Mouse (Mus musculus) cerebellum, adult 11-12 months (tissue): ENCODE data around the gene Rims1.
A peak's percentile ranks its signal among the peaks of the same experiment; 100 is the strongest.

Experiments used
- DNase-seq: peaks from one replicate; pipeline ENCODE4 v3.0.0; 2022

Gene Rims1

DNA sequence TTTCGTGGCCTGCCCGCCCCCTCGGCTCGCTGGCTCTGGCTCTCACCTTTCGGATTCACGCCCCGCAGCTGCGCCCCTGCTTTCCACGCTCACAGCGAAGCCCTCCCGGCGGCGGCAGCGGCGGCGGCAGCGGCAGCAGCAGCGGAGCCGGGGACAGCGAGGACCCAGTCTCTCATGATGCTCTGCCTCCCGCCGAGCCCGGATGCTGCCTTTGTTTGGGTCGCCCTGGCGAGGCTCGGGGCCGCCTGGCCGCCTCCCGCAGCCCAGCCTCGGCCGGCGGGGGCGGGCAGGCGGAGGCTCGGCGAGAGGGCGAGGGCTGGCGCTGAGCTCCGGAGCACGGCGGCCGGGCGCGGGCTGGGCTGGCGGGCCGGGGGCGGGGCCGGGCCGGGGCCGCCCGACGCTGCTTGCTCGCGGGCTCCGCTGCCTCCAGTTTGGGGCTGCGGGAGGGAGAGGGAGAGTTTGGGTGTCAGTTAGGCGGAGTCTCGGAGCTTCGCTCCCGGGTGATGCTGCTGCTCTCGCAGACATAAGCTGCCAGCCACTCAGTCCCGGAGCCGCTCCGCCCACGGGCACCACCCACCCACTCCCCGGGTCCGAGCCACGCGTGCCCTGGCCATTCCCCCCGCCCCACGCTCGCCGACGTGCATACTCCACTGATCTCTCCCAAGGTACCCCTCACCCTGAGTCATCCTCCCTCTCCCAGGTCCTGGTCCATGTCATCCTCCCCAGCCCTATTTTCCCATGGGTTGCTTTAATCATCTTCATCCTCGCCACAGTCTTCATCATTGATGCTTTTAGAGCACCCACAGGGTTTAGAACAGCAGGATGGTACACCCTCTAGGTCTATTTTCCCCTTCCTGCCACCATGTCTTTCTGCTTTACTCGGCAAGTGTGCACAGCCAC, at the start of gene Rims1:
Gene Rims1 (minus strand): TSS at position 269 of the 900 bp plus-strand sequence.
- peak; percentile 91 for DNase-seq

DNA sequence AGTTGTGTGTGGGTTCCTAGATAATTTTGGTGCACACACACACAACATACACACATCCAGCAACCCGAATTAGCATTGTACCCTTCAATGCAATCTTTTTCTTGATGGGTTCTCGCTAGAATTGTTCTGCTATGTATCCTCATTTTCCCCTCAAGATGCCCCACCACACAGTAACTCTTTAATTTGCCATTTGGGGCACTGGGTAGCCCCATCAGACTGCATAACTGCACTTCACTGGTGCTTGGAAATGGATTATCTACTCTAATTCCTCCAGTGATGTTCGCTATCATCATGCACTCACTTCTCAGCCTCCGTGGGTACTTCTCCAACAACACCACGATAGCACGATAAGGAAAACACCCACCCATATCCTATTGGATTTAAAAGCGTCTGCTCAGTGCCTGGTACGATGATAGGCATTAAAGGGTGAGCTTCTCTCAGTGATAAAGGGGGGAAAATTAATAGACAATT, 867 bp upstream of the Rims1 start:
- DNase-seq = peak; percentile 34

DNA sequence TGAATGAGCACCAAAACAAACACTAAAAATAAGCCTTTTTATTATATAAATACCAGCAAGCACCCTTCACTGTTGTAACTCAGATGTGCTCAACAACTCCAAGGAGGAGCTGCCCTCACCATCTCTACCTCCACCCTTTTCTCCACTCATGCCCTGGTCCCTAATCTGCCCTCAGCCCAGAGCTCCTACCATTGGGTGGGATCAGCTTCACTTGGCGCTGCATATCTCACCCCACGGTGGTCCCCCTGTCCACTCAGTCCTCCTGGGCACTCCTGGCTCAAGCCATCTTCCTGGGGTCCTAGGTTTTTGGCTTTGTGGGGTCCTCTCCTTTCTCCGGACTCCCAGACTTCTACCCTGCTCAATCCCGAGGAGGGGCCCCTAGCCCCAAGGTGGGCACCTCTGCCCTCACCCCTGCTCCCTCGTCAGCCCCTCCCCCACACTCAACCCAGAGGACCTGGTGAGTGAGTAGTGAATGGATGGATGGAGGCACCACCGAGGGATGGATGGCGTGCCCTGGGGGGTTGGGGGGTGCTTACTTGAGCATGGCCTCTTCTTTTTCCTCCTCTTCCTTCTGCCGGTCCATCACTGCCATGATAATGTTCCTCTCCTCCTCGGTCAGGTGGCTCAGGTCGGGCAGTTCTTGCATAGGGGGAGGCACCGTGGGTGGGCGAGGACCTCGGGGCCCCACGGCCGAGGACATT, 619 bp downstream of the Rims1 start:
- DNase-seq = peak; percentile 81

DNA sequence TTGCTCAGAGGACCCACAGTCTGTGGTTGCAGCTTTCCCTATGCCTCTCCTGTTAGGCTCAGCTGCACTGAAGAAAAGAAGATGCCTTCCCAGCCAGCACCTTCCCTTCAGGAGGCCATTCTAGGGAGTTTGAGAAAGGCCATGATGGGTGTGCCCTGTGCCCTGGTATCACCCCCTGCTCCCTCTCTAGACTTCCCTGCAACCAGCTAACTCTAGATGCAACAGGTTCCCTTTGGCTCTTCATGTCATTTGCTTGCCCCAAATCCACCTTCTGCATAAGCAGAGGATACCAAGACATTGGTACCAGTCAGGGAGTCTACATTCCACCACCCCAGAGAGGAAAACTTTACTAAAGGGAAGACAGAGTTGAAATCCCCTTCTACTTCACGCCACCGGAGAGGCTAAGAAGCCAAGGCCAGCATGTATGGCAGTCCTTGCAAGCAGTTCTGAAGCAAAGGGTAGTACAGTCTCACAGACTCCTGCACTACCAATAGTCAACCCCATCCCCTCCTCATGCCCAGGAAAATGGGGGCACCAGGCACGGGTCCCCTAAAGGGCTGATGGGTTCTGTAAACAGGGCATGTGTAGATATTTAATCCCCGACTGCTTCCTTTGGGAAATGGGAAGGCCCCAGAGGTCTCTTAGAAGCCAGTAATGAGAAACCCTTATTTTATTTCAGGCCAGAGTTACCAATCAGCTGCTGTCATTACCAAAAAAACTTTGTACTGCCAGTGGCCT, 1.5 kb downstream of the Rims1 start:
- peak; percentile 39 for DNase-seq

DNA sequence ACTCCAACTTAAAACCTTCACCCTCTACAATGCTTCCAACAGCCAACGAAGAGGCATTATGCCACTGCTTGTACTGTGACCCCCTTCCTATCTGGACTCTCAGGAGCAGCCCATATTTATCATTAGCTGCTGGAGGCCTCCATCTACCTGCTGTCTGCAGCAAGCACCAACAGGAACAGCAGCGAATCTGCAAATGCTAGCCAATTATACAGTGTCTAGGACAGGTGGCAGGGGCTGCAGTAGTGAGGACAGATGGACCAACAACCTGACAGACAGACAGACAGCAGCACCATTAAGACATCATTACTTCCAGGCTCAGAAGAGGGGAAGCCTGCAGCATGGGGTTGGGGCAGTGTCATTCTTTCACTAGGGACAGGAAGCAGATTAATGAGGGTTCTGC, 2.3 kb downstream of the Rims1 start:
- DNase-seq = peak; percentile 52

DNA sequence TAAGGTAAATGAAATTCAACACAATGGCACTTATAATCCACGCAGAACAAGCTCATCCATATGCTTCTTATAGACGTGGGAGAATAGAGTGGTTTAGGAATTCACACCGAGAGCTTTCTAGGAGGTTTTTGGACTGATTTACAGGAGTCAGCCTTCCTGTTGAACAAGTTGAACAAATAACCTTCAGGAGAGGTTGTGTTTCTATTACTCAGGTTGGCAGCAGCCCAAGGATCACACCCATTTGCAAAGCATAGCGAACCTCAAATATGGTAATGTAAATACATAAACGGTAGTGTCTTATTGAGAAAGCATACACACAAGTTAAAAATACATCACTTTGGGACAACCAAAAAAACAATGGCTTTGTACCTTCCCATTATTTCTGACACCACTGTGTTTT, 5.5 kb downstream of the Rims1 start:
- DNase-seq = no peak

DNA sequence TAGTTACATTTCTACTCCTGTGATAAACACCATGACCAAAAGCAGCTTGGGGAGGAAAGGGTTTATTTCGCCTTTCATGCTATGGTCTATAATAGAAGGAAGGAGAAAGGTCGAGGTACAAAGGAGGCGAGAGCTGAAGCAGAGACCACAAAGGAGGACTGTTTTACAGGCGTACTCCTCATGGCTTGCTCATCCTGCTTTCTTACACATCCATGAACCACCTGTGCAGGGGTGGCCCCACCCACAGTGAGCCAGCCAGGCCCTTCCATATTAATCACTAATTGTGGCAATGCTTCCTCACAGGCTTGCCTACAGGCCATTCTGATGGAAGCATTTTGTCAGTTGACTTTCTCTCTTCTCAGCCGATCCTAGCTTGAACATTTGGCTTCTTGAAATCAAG, 8.7 kb downstream of the Rims1 start:
- DNase-seq = no peak

DNA sequence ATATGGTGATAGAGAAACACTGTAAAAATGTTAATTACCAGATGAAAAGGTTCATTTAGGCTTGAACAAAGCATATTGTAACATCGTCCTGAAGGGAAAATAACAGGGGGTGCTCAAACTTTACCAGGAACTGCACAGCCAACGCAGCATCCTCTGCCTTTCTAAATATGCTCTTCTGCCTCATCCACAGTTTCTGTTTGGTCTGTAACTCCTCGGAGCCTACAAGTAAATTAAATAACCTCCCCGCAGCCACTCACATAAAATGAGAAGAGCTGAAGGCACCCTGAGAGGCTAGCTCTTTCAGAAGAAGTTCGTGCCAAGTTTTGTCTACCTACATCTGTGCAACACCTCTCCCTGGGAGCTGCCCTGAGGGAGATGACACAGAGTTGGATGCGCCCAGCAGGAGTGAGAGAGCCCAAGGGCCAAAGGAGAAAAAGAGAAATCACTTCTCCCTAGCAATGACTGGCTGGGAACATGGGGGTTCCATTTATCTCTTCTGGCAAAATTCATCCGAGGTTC, 16.3 kb downstream of the Rims1 start:
- DNase-seq = peak; percentile 36

DNA sequence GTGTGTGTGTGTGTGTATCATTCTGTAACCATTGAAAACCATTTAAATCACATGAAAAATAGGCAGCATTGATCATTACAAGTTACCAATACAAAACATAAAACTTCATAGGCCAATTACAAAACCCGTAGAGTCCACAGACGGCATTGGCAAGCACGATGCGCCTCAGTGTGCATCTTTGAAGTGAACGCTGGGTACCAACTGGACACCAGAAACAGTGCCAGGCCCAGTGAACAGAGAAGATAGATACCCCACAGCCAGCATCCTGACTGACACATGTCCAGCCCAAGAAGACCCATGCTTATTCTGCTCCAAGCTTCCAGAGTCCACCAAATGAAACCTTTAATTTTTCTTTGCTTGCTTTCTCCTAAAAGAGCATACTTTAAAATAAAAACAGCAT, 18.2 kb downstream of the Rims1 start:
- peak; percentile 88 for DNase-seq

DNA sequence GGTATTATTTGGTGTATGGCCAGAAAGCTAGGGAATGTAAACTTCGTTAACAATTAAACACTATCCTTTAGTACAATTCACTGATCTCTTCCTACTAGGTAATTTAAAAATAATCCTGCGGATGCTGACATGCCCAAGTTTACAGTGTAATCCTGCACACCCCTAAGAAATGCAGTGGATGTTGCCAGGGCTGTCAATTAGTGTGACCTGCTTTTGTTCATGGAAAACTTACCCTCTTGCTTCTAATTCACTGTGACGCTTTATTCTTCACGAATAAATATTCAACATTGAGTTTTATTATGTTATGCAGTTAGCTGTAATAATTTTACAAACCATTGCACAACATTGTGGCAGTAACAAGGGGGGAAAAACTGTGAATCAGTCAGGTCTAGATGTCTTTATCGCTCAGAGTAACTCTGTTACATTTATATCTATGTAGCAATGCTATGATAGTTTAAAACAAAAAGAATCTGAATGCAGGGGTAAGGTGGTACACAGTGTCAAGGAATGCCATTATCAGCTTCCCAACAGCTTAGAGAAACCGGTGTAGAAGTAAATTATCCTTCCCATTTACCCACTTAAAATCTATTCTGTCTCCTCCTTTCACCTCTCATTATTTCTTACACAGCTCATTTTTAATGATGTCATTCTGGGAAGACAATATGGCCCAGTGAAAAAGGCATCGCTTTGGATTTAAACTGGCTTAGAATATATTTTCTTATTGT, 35.1 kb downstream of the Rims1 start:
- no peak for DNase-seq

DNA sequence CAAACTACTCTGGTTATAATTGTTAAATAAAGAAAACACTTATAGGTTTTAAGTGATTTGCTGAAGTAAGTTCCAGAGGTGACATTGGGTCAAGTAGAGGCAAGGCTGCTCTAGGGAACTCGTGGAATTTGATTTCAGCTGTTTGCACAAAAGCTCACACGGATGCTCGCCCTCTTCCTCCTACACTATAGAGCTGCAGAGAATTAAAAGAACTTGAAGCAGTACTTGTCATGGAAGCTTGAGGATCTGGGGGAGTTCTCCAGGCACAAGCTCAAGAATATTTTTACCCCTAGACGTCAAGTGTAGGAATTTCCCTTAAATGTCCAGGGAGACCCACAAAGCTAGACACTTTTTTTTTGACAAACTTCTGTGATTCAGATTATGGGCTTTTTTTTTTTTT, 42.4 kb downstream of the Rims1 start:
- DNase-seq = no peak

DNA sequence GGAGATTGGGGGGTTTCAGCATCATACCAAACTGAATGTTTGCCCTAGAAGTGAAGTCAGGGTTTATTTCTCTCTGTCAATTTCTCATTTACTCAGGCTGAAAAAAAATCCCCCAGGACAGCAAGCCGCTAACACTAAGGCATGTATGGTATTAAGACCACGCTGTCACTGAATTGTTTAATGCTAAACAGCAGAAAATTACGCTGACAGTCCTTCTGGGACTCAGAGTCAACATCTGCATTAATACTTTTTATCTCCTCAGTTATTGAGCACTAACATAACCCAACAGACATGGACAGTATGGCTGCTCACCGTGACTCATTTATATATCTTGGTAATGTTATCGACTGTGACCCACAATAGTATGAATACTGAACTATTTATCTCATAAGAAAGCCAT, 43.0 kb downstream of the Rims1 start:
- no peak for DNase-seq

DNA sequence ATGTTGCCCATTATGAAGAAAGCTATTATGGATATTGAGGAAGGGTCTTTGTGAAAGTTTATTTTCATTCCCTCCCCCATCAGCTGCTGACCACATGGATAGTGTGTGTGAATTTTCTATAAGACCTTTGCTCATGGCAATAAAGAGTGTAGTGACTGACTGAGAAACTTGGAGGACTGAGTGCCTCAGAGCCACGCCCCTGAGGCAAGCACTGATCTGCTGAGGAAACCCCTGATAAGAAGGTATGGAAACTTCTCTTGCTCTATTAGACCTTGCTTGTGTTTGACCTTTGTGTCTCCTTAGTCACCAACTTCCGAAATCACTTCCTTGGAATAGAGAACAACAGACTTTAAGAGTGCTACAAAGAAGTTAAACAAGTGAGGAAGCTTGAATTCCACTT, 55.3 kb downstream of the Rims1 start:
- no peak for DNase-seq

DNA sequence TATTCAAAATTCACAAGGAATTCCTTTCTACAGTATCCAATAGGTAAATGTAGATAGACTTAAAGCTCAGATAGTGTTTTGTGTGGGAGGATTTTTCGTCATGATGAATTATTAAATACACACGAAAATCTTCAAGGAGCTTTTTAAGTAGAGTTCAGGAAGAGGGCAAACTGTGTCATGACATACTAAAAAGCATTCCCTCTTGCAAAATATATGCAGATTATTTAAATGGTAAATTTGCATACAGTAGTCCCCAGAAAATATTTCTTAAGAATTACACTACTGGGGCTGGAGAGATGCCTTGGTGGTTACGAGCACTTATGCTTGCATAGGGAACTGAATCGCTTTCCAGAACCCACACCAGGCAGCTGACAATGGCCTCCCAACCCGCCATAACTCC, 61.1 kb downstream of the Rims1 start:
- no peak for DNase-seq

DNA sequence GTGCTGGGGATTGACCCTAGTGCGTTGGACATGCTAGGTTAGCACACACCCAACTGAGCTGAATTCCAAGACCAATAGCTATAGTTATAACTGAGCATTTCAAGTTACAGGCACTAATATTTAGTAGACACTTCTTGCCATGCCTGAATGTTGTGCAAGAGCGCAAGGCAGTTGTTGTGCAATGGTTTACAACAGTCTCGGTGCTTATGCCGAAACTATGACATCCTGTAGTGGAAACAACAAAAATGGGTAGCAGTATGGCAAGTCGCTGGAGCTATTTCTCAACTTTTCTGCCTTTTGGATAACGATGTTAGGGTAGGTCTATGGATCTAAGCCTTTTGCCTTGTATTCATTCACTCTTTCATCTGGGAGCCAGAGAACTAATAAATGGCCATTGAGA, 68.3 kb downstream of the Rims1 start:
- no peak for DNase-seq

DNA sequence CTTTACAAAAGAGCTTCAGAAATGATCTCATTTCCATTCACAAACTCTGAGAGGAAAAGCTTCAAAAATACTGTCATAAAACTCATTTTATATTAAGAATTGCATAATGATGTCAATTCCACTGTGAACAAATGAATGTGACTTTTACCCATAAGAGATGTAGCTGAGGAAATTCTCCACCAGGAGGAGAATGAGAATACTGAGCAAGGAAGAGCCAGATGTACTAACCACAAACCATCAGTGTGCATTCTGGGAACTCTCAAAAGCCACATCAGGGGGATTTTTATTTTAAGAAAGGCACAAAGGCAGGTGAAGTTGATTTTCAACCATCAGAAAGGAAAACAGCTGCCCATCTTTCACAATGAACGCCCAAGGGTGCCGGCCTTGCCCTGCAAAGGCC, 71.4 kb downstream of the Rims1 start:
- DNase-seq = no peak

DNA sequence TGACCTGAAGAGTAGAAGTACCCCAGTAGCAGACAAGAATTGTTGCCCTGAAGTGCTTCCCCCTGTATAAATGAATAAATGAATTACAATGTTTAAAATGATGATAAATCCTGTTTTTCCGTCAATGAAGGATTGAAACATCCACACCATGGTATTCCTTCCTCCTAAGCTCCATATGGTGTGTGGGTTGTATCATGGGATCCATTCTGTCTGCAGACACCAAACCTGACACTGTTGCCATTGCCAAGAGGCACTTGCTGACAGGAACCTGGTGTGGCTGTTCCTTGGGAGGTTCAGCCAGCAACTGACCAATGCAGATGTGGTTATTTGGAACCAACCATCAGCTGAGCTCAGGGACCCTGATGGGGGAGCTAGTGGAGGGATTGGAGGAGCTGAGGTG, 72.5 kb downstream of the Rims1 start:
- DNase-seq = no peak

DNA sequence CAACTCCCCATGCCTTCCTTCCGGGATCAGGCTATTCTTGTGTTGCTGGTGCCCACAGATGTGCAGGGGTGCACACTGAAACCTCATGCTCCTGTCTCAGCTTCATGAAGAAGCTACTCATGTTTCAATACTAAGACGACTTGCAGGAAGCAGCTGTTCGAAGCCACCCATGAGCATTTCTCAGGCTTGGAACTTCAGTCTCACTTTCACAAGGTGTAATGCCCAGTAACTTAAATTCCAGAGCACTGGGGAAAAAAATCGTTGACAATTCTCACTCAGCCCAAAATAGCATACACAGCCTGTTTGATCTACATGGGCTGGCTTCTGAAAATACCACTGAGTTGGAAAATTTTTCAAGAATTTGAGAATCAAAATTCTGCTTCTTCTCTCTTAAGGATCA, 77.6 kb downstream of the Rims1 start:
- no peak for DNase-seq

DNA sequence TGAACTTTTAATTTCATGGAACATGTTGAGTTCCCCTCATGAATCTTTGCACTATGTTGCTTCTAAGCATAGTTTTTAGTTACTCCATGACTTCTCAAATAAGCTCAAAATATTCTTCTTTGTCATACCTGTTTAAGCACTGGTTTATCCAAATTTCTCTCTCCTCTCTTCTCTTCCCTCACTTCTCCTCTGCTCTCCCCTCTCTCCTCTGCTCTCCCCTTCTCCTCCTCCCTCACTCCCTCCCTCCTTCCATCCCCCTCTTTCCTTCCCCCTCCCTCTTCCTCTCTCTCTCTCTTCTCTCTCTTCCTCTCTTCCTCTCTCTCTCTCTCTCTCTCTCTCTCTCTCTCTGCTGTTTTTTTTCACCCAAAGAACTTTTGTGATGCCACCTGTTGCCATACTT, 84.1 kb downstream of the Rims1 start:
- no peak for DNase-seq

DNA sequence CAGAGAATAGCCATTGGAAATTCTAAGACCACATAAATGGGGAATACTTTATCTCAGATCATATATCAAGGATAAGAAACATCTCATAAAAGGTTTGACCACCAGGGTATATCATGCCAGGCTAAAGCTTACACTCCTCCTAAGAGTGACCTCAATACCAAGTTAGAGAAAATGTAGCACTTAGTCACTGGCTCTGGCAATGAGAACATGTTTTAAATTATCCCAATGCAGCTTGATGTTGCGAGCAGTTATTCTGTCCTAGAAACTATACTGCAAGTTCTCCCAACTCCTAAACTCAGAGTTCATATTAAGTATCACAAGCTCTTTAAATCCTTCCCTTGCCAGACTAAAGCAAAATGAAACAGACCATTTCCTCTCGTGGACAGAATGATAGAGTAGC, 85.1 kb downstream of the Rims1 start:
- DNase-seq = no peak

DNA sequence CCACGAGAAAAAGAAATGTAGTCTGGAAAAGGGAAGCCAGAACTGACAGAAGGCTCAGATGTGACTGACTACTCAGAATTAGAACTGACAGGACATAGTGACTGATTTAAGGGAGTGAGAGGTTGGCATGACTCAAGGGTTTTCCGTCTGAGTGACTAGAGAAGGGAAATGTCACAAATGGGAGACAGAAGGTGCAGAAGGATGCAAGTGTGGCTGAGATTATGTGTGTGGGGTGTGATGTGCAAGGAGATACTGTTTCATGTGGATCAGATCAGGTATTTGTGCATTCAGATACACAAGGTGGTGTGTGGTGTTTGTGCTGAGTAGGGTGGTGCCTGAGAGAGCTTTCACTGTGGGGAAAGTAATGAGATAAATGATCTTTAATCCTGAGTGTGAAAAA, 96.3 kb downstream of the Rims1 start:
- peak; percentile 46 for DNase-seq

DNA sequence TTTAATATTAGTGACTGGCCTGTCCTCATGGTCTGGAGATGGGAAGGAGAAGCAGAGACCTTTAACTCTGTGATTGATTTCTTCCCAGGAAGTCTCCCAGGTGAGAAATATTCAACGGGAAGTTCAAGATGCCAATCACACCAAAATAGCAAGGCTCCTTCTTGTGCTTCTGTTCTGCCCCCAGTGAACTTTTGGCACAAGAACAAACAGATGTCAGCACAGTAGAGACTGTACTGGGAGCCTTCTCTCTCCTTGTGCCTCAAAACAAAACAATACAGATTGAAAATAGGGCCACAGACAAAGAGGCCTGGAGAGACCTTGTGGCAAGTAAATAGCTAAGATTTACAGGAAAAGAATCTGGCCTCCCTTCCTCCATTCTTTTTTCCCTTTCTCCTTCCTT, 110.7 kb downstream of the Rims1 start:
- DNase-seq = peak; percentile 35

DNA sequence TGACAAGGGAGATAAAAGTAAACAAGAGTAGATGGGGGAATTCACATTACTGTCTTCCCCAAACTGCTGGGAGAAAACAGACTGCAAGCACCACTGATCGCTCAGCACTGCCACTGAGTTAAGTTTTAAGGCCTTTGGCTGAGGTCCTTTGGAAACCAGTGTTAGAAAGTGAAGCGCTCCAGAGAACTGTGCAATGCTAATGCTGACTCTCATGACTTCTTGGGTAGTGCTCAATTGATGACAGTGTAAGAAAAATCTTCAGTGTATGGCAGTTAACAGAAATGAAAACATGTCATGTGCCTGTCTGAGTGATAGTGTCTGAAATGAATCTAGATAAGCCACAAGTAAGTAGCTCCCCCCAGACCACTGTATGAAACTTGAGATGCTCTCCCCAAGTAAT, 111.3 kb downstream of the Rims1 start:
- no peak for DNase-seq
